Mouse (Mus musculus): Measurements from ENCODE around the gene Gpr55.
"Not testable (repeated sequence)": the region's sequence is repeated elsewhere in the genome, so short reads cannot be mapped to it uniquely, and the experiment has no call there.

Gpr55 gene

DNA sequence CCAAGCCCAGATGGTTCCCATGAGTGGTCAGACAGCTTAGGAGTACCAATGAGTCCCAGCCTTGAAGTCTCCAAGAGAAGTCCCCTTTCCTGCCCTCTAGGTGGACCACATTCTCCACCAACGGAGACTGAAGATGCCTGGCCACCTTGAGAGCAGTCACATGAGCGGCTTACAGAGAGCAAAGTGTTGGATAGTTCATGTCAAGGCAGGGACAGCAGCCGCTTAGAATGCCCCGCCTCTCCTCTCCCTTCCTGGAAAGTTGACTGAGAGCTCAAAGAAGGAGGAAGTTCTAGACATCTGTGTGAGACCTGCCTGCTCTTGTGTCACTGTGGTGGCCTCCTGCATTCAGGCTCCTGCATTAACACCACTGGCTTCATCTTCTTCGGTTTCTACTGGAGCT, at the start of gene Gpr55:
Gpr55 (minus strand) TSS at position 135 of the 400 bp plus-strand sequence.
- no peak for DNase-seq (ENCODE audit: low spot score in 2 of 2)

- DNase-seq (ENCODE audit: low spot score in 2 of 2), result peak; percentile 91 to 93
These were observed 47.0 kb upstream of the Gpr55 start for GRCm38 (mm10) chr1:86007778-86008177.

- no peak for DNase-seq (ENCODE audit: low spot score in 2 of 2)
These were observed 45.2 kb upstream of the Gpr55 start for GRCm38 (mm10) chr1:86006040-86006439.

- no peak for DNase-seq (ENCODE audit: low spot score in 2 of 2)
These were observed 44.7 kb upstream of the Gpr55 start for GRCm38 (mm10) chr1:86005540-86005939.

- no peak for DNase-seq (ENCODE audit: low spot score in 2 of 2)
These were observed 39.2 kb upstream of the Gpr55 start for GRCm38 (mm10) chr1:85999853-86000570.

- DNase-seq (ENCODE audit: low spot score in 2 of 2), result no peak
These were observed 37.2 kb upstream of the Gpr55 start for GRCm38 (mm10) chr1:85998012-85998411.

- no peak for DNase-seq (ENCODE audit: low spot score in 2 of 2)
These were observed 36.4 kb upstream of the Gpr55 start for GRCm38 (mm10) chr1:85997221-85997620.

DNA sequence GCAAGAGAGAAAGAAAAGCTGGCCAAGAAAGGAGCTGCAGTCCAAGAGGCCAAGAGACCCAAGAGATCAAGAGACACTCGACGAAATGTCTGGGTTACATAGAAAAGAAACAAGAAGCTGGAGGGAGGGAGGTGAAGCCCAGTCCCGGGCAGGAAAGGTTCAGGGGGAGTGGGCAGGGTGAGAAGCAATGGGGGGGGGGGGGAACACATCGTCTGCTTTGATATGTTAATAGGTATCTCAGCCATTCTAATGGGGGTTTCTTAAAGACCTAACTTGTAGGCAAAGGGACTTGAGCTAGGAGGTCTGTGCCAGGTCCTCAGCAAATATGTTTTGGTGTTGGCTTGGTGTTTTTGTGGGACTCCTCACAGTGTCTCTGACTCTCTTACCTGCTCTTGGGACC, 32.7 kb upstream of the Gpr55 start:
- no peak for DNase-seq (ENCODE audit: low spot score in 2 of 2)

DNA sequence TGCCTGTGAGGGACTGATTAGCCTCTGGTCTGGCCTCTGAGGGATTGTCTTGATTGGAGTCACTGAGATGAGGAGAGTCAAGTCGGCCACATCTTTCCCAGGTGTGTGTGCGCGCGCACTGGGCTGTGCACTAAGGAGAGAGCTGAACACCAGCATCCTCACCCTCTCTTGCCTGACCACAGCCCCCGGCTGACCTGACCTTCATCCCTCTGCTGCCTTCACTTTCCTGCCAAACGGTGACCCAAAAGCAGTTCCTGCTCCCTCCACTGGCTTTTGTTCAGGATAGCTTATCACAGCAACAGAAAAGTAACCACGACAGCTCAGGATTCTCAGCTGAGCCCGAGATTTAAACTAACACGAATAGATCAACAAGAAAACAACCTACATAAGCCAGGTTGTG, 31.4 kb upstream of the Gpr55 start:
- DNase-seq (ENCODE audit: low spot score in 2 of 2), result no peak

DNA sequence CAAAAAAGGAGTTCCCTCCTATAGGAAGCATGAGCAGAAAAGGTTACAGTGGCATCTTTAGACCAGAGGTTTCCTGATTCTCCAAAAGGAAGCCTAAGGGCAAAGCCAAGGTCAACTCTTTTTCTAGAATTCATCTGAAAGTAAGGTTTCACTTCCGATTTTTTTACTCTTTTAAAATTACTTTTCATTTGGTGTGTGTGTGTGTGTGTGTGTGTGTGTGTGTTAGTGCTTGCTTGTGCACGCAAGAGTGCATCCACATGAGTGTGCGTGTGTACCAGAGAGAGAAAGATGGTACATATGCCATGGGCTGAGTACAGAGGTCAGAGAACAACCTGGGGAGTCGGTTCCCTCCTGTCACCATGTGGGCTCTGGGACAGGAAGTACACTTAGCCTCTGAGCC, 28.1 kb upstream of the Gpr55 start:
- DNase-seq (ENCODE audit: low spot score in 2 of 2), result not testable (repeated sequence)

GRCm38 (mm10) chr1:85988351-85988750, 27.5 kb upstream of the Gpr55 start:
- DNase-seq (ENCODE audit: low spot score in 2 of 2), result no peak

DNA sequence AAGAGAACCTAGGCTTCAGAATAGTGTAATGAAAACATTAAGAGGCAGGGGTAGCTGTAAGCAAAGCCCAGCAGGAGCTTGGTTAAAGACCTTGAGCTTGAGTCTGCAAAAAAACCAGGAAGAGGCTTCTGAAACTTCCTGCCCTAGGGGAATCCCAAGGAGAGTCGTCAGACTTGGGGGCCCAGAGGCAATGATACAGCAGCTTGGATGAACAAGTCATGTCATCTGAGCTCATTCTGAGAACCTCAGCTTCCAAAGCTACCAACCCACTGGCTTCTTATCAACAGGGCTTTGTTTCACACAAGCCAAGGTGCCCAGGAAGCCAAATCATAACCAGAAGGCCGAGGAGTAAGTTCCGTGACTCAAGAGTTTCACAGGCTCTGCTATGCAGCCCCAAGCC, 25.0 kb upstream of the Gpr55 start:
- DNase-seq (ENCODE audit: low spot score in 2 of 2), result no peak

DNA sequence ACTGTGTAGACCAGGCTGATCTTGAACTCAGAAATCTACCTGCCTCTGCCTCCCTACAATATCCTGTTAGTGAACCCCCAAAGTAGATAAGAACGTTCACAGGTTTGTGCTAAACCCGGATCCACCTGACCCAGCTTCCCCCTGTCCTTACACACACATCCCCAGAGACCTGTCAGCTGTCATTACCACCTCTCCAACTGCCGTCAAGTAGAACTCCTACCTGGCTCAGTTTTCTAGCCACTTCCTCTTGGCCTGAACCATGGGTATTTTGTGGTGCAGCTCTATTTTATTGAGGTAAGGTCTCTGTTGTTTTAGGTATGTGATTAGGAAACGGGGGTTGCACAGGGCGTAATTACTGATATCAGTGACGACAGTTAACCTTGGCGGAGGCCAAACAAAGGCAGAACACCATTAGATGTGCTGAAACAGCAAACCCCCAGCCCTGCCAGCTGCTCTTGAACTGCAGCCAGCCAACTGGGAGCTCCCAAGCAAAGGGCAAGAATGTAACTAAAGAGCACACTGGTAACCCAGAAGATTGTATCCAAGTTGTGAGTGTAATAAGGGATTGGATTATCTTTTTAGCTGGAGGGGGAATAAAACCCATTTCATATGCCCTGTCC, 21.0 kb upstream of the Gpr55 start:
- no peak for DNase-seq (ENCODE audit: low spot score in 2 of 2)

DNA sequence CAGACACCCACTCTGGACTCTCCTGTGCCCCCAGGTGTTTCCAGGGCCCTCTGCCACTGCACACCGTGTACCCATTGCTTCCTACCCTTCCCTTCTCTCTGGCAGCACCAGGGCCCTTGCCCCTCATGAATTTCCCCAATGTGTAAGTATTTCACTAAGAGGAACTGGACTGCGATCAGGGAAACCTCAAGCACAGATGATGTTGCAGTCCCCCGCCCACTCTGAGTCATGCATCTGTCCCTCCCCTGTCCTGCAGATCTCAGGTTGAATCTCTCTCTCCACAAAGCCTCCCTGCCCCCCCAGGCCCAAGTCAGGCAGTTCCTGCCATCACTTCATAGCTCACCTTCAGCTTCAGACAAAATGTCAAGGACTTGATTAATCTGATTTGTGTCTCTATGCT, 16.9 kb upstream of the Gpr55 start:
- DNase-seq (ENCODE audit: low spot score in 2 of 2), result no peak

DNA sequence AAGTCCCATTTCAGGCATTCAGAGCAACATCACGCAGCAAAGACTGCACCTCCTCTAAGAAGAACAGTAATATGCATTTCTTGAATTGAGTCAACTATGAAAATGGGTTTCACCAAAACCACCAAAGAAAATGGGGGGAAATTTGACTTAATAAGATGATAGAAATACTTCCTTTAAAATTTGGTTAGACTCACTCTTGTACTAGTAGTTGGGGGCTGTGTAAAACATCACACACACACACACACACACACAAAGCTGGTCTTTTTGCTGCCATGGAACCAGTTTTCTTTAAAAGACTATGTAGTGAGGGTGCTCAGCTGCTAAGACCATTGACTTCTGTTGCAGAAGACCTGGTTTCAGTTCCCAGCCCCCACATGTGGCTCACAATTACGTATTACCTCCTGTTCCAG, 12.7 kb upstream of the Gpr55 start:
- no peak for DNase-seq (ENCODE audit: low spot score in 2 of 2)

DNA sequence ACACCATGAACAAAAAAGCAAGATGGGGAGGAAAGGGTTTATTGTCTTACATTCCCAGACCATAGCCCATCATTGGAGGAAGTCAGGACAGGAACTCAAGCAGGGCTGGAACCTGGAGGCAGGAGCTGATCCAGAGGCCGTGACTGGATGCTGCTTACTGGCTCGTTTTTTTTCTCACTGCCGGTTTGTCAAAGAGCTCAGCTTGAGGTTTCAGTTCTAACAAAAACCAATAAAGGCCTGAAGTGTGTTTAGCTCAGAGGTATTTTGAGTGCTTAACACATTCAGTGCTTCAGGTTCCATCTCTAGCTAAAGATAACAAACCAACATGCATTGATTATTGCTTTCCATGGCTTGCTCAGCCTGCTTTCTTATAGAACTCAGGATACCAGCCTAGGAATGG, 11.5 kb upstream of the Gpr55 start:
- DNase-seq (ENCODE audit: low spot score in 2 of 2), result no peak

GRCm38 (mm10) chr1:85971070-85971469, 10.3 kb upstream of the Gpr55 start:
- DNase-seq (ENCODE audit: low spot score in 2 of 2), result no peak

GRCm38 (mm10) chr1:85969519-85969918, 8.7 kb upstream of the Gpr55 start:
- peak in 1 of 2 experiments; percentile 32 for DNase-seq (ENCODE audit: low spot score in 2 of 2)

- DNase-seq (ENCODE audit: low spot score in 2 of 2), result no peak
These were observed 8.3 kb upstream of the Gpr55 start for GRCm38 (mm10) chr1:85969081-85969480.

DNA sequence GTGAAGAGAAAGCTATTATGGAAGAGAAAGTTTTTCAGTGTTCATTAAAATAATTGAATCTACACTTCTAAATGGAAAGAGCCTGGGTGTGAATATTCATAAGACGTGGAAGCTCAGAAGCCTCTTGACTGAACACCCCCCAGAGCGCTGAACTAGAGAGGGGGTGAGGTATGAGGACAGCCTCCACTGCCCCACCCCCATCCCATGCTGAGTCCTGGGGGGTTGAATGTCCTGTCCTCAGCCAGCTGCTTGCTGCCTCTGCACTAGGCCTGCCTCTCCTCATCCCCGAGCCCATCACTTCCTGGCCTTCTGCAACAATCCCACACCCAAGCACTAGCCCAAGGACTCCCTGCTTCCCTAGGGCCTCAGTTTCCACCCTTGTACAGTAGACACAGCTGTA, 5.0 kb upstream of the Gpr55 start:
- DNase-seq (ENCODE audit: low spot score in 2 of 2), result no peak

DNA sequence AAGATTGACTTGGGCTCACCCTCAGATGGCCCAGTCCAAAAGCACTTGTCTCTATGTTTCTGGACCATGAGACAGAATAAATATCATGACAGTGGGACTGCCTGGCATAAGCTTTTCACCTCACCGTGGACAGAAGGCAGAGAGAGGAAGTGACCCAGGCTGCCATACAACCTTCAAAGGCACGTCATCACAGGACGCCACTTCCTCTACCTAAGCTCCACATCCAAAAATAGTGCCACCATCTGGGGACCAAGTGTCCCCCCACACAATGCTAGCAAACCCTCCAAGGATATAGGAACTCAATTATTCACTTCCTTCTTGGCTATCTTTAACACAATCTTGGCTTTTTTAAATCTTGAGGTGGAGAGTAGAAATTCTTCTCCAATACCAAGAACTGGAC, 1.3 kb upstream of the Gpr55 start:
- no peak for DNase-seq (ENCODE audit: low spot score in 2 of 2)

GRCm38 (mm10) chr1:85959889-85960276, 924 bp downstream of the Gpr55 start:
- no peak for DNase-seq (ENCODE audit: low spot score in 2 of 2)

- DNase-seq (ENCODE audit: low spot score in 2 of 2), result no peak
These were observed 1.5 kb downstream of the Gpr55 start for GRCm38 (mm10) chr1:85959129-85959888.
